Mouse (Mus musculus) embryo, embryonic 10 days (tissue): ENCODE results near the gene Gm15114.
"Not testable (repeated sequence)": the region's sequence is repeated elsewhere in the genome, so short reads cannot be mapped to it uniquely, and the experiment has no call there.

Source experiments
- DNase-seq: peaks from one replicate; pipeline ENCODE4 v3.0.0-alpha.2; 2015; ENCODE audit warnings: low spot score

Gm15114 gene

GRCm38 (mm10) chrX:148488649-148489048 lies at the start of gene Gm15114:
Gene Gm15114 (plus strand): TSS chrX:148488949.
- not testable (repeated sequence) for DNase-seq
